Mouse (Mus musculus) Muller cell, postnatal 12 days (primary cell): ENCODE measurements around the gene Olfr395.
"Not testable (repeated sequence)": the region's sequence is repeated elsewhere in the genome, so short reads cannot be mapped to it uniquely, and the experiment has no call there.

ENCODE experiments used
- DNase-seq: peaks from one replicate; pipeline ENCODE4 v3.0.0-alpha.2; 2015; ENCODE audit errors: inconsistent ontology term

Olfr395 gene

DNA sequence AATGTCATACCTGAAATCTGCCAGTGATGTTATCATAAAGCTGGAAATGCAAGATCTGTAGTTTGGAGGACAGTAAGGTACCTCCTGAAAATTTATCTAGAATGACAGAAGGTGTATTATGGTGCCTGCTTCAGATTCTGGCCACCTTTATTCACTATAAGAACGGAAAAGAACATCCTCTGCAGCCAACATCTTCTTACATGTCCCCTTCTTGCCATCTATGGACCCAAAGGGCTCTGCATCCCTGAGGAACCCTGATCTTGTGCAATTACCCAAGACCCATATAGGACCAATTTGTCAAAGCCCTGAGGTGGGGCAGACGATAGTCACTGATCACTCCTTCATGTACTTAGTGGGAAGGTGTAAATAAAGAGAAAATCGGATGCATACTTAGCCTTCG is at the start of gene Olfr395:
Olfr395 (minus strand) TSS at position 101 of the 400 bp plus-strand sequence.
- DNase-seq, result not testable (repeated sequence)

DNA sequence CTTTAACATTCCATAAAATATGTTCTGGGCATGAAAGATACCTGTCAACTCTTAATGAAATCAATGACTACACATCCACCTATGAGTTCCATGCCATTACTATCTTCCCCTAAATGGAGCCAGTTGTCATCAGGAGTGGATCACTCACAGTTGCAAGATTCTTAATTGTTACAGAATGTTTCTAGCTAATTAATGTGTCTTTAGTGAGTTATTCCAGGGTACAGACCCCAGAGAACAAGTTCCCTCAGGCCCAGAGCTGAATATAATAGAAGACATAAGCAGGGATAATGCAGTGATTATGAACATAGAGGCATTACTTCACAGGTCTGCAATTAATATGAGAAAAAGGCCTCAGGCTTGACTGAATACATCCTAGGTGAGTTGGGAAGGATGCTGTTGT is 27.3 kb upstream of the Olfr395 start, which contains the start of gene Olfr23:
Olfr23 (plus strand) TSS at position 301 of the 400 bp plus-strand sequence.
- no peak for DNase-seq

DNA sequence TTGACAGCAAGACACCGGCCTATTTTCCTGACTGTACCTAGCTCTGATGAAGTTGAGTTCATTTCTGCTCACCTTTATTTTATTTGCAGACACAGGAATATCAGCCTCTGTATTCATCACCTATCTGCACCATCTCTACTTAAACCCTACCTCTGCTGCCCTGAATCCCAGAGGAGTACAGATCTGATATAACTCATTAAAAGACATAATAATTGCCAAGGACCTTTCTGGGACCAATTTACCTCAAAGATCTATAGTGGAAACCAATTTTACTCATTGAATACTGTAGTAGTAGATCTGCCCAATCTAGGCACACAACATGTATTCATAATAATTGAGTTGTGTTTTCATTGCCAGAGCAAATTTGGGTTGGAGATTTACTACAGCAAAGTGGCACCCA is 18.4 kb downstream of the Olfr395 start, which contains the start of gene Olfr394:
Olfr394 (minus strand) TSS at position 101 of the 400 bp plus-strand sequence.
- DNase-seq, result no peak
